Mouse (Mus musculus) MEL (cell line): ENCODE measurements around the gene Psmg3. TPM values are rescaled to one million over a fixed set of nuclear protein-coding genes. Genes with fewer than 3 reads are reported as not detected.

Source experiments
- DNase-seq: peaks from one replicate; pipeline ENCODE4 v3.0.0; 2011; ENCODE audit warnings: low read depth, low spot score
- H3K27ac ChIP-seq: 2 replicates; pipeline ENCODE4 v1.5.1; 2012; ENCODE audit warnings: low read depth, mild to moderate bottlenecking, control low read depth, low read length, moderate library complexity; ENCODE audit not compliant: control insufficient read depth
- H3K27me3 ChIP-seq, 2 experiments: fragments of 150-350 bp in 1 of 2; sonication (generic) in 1 of 2; 2 replicates each; pipeline ENCODE4 v1.6.1; 2012; ENCODE audit warnings: low read length in 2 of 2, mild to moderate bottlenecking in 2 of 2, improper control_type of control experiment in 1 of 2, moderate library complexity in 1 of 2; ENCODE audit not compliant: insufficient read depth in 2 of 2, control insufficient read depth in 1 of 2
- H3K36me3 ChIP-seq, 2 experiments: 2 replicates each; pipeline ENCODE4 v1.6.1; 2012 to 2014; ENCODE audit warnings: low read length in 2 of 2, improper control_type of control experiment in 1 of 2, inconsistent platforms in 1 of 2, mild to moderate bottlenecking in 1 of 2; ENCODE audit not compliant: insufficient read depth in 2 of 2, control insufficient read depth in 1 of 2
- H3K4me1 ChIP-seq, 2 experiments: fragments of 150-350 bp in 1 of 2; sonication (generic) in 1 of 2; 2 replicates each; pipeline ENCODE4 v1.6.1; 2012; ENCODE audit warnings: low read length in 2 of 2, improper control_type of control experiment in 1 of 2, mild to moderate bottlenecking in 1 of 2; ENCODE audit not compliant: insufficient read depth in 2 of 2, control insufficient read depth in 1 of 2
- H3K4me3 ChIP-seq, 2 experiments: fragments of 150-350 bp in 1 of 2; sonication (generic) in 1 of 2; 2 replicates each; pipeline ENCODE4 v1.5.1; 2012; ENCODE audit warnings: low read depth in 2 of 2, low read length in 2 of 2, mild to moderate bottlenecking in 2 of 2, moderate library complexity in 2 of 2, control low read depth in 1 of 2, improper control_type of control experiment in 1 of 2; ENCODE audit not compliant: control insufficient read depth in 1 of 2, insufficient read depth in 1 of 2
- H3K79me2 ChIP-seq: 2 replicates; pipeline ENCODE4 v1.6.1; 2012; ENCODE audit warnings: mild to moderate bottlenecking, low read length, moderate library complexity; ENCODE audit not compliant: control insufficient read depth, poor library complexity, insufficient read depth
- H3K9ac ChIP-seq: 2 replicates; pipeline ENCODE4 v1.6.1; 2012; ENCODE audit warnings: low read depth, mild to moderate bottlenecking, control low read depth, low read length, moderate library complexity; ENCODE audit not compliant: control insufficient read depth, poor library complexity, severe bottlenecking
- H3K9me3 ChIP-seq: fragments of 150-350 bp; sonication (generic); replicated peaks from 2 replicates; pipeline ENCODE4 v1.6.1; 2012; ENCODE audit warnings: mild to moderate bottlenecking, low read length, improper control_type of control experiment, moderate library complexity; ENCODE audit not compliant: insufficient read depth
- BHLHE40 ChIP-seq: IDR thresholded peaks from 2 replicates; pipeline ENCODE4 v1.6.1; 2012; ENCODE audit warnings: low read depth, mild to moderate bottlenecking, inconsistent platforms, low read length, improper control_type of control experiment, borderline replicate concordance
- CHD2 ChIP-seq: IDR thresholded peaks from 2 replicates; pipeline ENCODE4 v1.6.1; 2011; ENCODE audit warnings: low read length, improper control_type of control experiment
- CTCF ChIP-seq, 3 experiments: IDR thresholded peaks in 2 of 3; conservative IDR thresholded peaks in 1 of 3; 2 replicates each; pipeline ENCODE4 v1.5.1; 2011 to 2012; ENCODE audit warnings: low read length in 3 of 3, low read depth in 2 of 3, mild to moderate bottlenecking in 2 of 3, improper control_type of control experiment in 1 of 3, inconsistent platforms in 1 of 3, mixed read lengths in 1 of 3, moderate library complexity in 1 of 3; ENCODE audit not compliant: control insufficient read depth in 1 of 3, insufficient read depth in 1 of 3, poor library complexity in 1 of 3, severe bottlenecking in 1 of 3
- ELF1 ChIP-seq: IDR thresholded peaks from 2 replicates; pipeline ENCODE4 v1.6.1; 2014; ENCODE audit warnings: low read depth, mild to moderate bottlenecking, inconsistent platforms, low read length, improper control_type of control experiment, moderate library complexity
- EP300 ChIP-seq, 2 experiments: IDR thresholded peaks; 2 replicates each; pipeline ENCODE4 v1.6.1; 2011; ENCODE audit warnings: improper control_type of control experiment in 2 of 2, low read length in 2 of 2, low read depth in 1 of 2, mild to moderate bottlenecking in 1 of 2
- ETS1 ChIP-seq: IDR thresholded peaks from 2 replicates; pipeline ENCODE4 v1.6.1; 2012; ENCODE audit warnings: low read depth, mild to moderate bottlenecking, inconsistent platforms, low read length, improper control_type of control experiment, moderate library complexity
- JUND ChIP-seq: IDR thresholded peaks from 2 replicates; pipeline ENCODE4 v1.6.1; 2011; ENCODE audit warnings: low read depth, mild to moderate bottlenecking, improper control_type of control experiment, low read length
- MAX ChIP-seq: IDR thresholded peaks from 2 replicates; pipeline ENCODE4 v1.6.1; 2011; ENCODE audit warnings: low read length, improper control_type of control experiment
- MAZ ChIP-seq: IDR thresholded peaks from 2 replicates; pipeline ENCODE4 v1.6.1; 2012; ENCODE audit warnings: low read depth, mild to moderate bottlenecking, inconsistent platforms, low read length, improper control_type of control experiment
- MEF2A ChIP-seq: IDR thresholded peaks from 2 replicates; pipeline ENCODE4 v1.6.1; 2014; ENCODE audit warnings: low read depth, mild to moderate bottlenecking, inconsistent platforms, low read length, improper control_type of control experiment; ENCODE audit not compliant: poor library complexity, insufficient replicate concordance, severe bottlenecking; ENCODE audit errors: extremely low read depth
- MXI1 ChIP-seq: IDR thresholded peaks from 2 replicates; pipeline ENCODE4 v1.6.1; 2011; ENCODE audit warnings: mild to moderate bottlenecking, low read depth, low read length, improper control_type of control experiment
- MYC ChIP-seq: IDR thresholded peaks from 2 replicates; pipeline ENCODE4 v1.6.1; 2011; ENCODE audit warnings: low read depth, mild to moderate bottlenecking, low read length, improper control_type of control experiment, moderate library complexity
- POLR2A ChIP-seq, 2 experiments: IDR thresholded peaks; 2 replicates each; pipeline ENCODE4 v1.6.1; 2011 to 2012; ENCODE audit warnings: low read length in 2 of 2, mild to moderate bottlenecking in 2 of 2, control low read depth in 1 of 2, improper control_type of control experiment in 1 of 2, low read depth in 1 of 2, moderate library complexity in 1 of 2; ENCODE audit not compliant: control insufficient read depth in 1 of 2, insufficient read depth in 1 of 2, poor library complexity in 1 of 2
- POLR2AphosphoS5 ChIP-seq: IDR thresholded peaks from 2 replicates; pipeline ENCODE4 v1.6.1; 2012; ENCODE audit warnings: low read depth, borderline replicate concordance, mild to moderate bottlenecking, inconsistent platforms, low read length, moderate library complexity, mixed read lengths
- RAD21 ChIP-seq: IDR thresholded peaks from 2 replicates; pipeline ENCODE4 v1.6.1; 2011; ENCODE audit warnings: mild to moderate bottlenecking, low read depth, low read length, improper control_type of control experiment
- SIN3A ChIP-seq: IDR thresholded peaks from 2 replicates; pipeline ENCODE4 v1.6.1; 2012; ENCODE audit warnings: low read length, improper control_type of control experiment, inconsistent platforms
- SMC3 ChIP-seq: IDR thresholded peaks from 2 replicates; pipeline ENCODE4 v1.6.1; 2011; ENCODE audit warnings: low read depth, low read length, improper control_type of control experiment
- TAL1 ChIP-seq: IDR thresholded peaks from 2 replicates; pipeline ENCODE4 v1.6.1; 2012; ENCODE audit warnings: mild to moderate bottlenecking, inconsistent platforms, low read length, moderate library complexity, mixed read lengths
- TCF12 ChIP-seq: IDR thresholded peaks from 2 replicates; pipeline ENCODE4 v1.6.1; 2014; ENCODE audit warnings: low read depth, mild to moderate bottlenecking, inconsistent platforms, low read length, improper control_type of control experiment, moderate library complexity
- UBTF ChIP-seq: IDR thresholded peaks from 2 replicates; pipeline ENCODE4 v1.6.1; 2012; ENCODE audit warnings: low read depth, mild to moderate bottlenecking, inconsistent platforms, low read length, improper control_type of control experiment, moderate library complexity, borderline replicate concordance; ENCODE audit not compliant: insufficient read depth
- USF2 ChIP-seq, 2 experiments: IDR thresholded peaks; 2 replicates each; pipeline ENCODE4 v1.6.1; 2011 to 2012; ENCODE audit warnings: improper control_type of control experiment in 2 of 2, low read length in 2 of 2, borderline replicate concordance in 1 of 2, inconsistent platforms in 1 of 2, low read depth in 1 of 2, mild to moderate bottlenecking in 1 of 2; ENCODE audit not compliant: insufficient read depth in 1 of 2
- ZC3H11A ChIP-seq: IDR thresholded peaks from 2 replicates; pipeline ENCODE4 v1.6.1; 2012; ENCODE audit warnings: low read depth, mild to moderate bottlenecking, inconsistent platforms, low read length, improper control_type of control experiment
- ZNF384 ChIP-seq: IDR thresholded peaks from 2 replicates; pipeline ENCODE4 v1.6.1; 2012; ENCODE audit warnings: low read depth, mild to moderate bottlenecking, inconsistent platforms, low read length, improper control_type of control experiment
- polyA plus RNA-seq, 2 experiments: library from polyadenylated mRNA; stranded (reverse) in 1 of 2; unstranded in 1 of 2; fragments of >175 nt in 1 of 2; fragments of >200 nt in 1 of 2; gene quantifications; 2 replicates each; pipeline versions ENCODE4 v1.2.1 to v1.2.4; 2012; ENCODE audit warnings: low replicate concordance in 2 of 2, low read depth in 1 of 2; ENCODE audit not compliant: insufficient read length in 2 of 2, insufficient read depth in 1 of 2, missing spikeins in 1 of 2
- total RNA-seq: library from RNA; depleted of rRNA; stranded (reverse); fragments of 300-350 nt; gene quantifications from 2 replicates; pipeline ENCODE4 v1.2.3, GENCODE M21; 2012

The Psmg3 gene
- total and polyA plus RNA-seq, 3 experiments: 75.4 to 81.9 TPM; not detected in 1

- Histone ChIP-seq H3K9me3 (no peaks in the 10 kb centered on the region), H3K79me2 (no peaks in the 10 kb centered on the region), H3K36me3 (no peaks in the 10 kb centered on the region), H3K27ac (no peak overlapping the region), H3K4me3 (no peak overlapping the region), H3K27me3 (no peaks in the 10 kb centered on the region), H3K4me1 (peaks cover 0 to 4% of the 10 kb centered on the region in 2 experiments; a peak in 1 of 4 replicates), H3K9ac (no peak overlapping the region)
- TF ChIP-seq CHD2 (no peak), ZNF384 (peak; percentile 40; the same call in 1 of the 2 replicates), ETS1 (no peak), MYC (no peak), MAZ (peak; percentile 91), TAL1 (no peak), CTCF (IDR thresholded peaks at IDR 0.05 in 2 of 3, conservative IDR thresholded peaks at IDR 0.05 in 1 of 3; ENCODE audit: control insufficient read depth in 1 of 3, insufficient read depth in 1 of 3, low read depth in 2 of 3, low read length in 3 of 3, poor library complexity in 1 of 3, severe bottlenecking in 1 of 3) (peak; percentile 32 to 80 (median 77); a peak in 5 of 6 replicates), RAD21 (peak; percentile 85), MXI1 (0 out of 2 replicates have a peak, but pooled peaks have one; percentile 22), MAX (0 out of 2 replicates have a peak, but pooled peaks have one; percentile 32), USF2 (IDR thresholded peaks at IDR 0.05; ENCODE audit: borderline replicate concordance in 1 of 2, insufficient read depth in 1 of 2, low read depth in 1 of 2, low read length in 2 of 2) (no peak), TCF12 (no peak), ELF1 (no peak), POLR2AphosphoS5 (no peak), POLR2A (IDR thresholded peaks at IDR 0.05; ENCODE audit: control insufficient read depth in 1 of 2, insufficient read depth in 1 of 2, low read depth in 1 of 2, low read length in 2 of 2, poor library complexity in 1 of 2) (no peak), SMC3 (peak; percentile 68), SIN3A (no peak), MEF2A (no peak), EP300 (IDR thresholded peaks at IDR 0.05; ENCODE audit: low read depth in 1 of 2, low read length in 2 of 2) (0 out of 4 replicates have a peak, but pooled peaks of 1 of the 2 experiments have one; percentile 9), ZC3H11A (peak; percentile 82), UBTF (no peak), BHLHE40 (no peak), JUND (no peak)
- peak; percentile 64 for DNase-seq
Measured at GRCm38 (mm10) chr5:139838476-139838892, 11.8 kb upstream of the Psmg3 start.
